Mouse (Mus musculus) heart, adult 2 months (tissue): ENCODE measurements around the gene Ppargc1a.

Experiments used
- CTCF ChIP-seq: fragments of 200-600 bp; IDR thresholded peaks from 2 replicates; pipeline ENCODE4 v1.8.1; 2022; ENCODE audit warnings: antibody characterized with exemption, mild to moderate bottlenecking, moderate library complexity
- POLR2A ChIP-seq: fragments of 200-500 bp; IDR thresholded peaks from 2 replicates; pipeline ENCODE4 v1.6.1; 2011; ENCODE audit warnings: mild to moderate bottlenecking, low read depth, low read length, control low read depth; ENCODE audit not compliant: insufficient read depth

DNA sequence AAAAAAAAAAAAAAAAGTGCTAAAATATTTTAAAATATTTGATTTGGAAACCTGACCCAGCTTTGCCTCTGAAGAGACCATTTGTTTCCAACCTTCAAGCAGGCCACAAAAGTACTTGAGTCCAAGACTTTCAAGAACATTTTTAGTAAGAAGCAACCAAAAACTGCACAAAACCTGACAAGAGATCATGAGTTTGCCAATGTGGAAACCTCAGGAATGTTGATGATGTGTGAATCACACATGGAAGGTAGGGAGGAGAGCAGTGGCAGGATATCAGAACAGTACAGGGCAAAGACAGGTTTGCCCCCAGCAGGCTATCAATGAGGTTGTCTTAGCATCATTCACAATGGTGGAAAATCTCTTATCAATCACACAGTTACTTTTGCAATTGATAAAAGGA lies 2.5 kb downstream of the Ppargc1a start:
- TF ChIP-seq POLR2A = no peak
- no peak for TF ChIP-seq CTCF
